Mouse (Mus musculus): Measurements from ENCODE around the gene Bach1.

DNA sequence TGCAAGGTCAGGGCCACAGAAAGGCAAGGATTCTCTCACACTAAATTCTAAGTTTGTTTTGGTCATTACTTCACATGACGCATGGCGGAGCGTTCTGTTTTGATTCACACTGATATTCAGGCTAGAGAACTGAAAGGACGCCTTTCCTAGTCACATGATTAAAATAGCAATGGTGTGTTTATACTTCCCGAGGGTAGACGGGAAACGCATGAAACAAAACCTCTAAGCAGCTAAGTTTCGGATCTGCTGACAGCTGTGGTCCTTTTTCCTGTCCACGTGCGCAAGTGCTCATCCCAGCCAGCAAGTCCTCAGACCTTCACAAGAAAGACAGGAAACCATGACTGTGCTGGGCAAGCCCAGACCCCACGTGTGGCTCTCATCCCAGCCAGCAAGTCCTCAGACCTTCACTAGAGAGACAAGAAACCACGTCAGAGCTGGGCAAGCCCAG is 37.7 kb upstream of the Bach1 start:
- TF ChIP-seq POLR2A (IDR thresholded peaks at IDR 0.05; ENCODE audit: insufficient read depth, low read depth, low read length): peak; percentile 51; the same call in 1 of the 2 replicates
- no peak for TF ChIP-seq CTCF (IDR thresholded peaks at IDR 0.05)
